Mouse (Mus musculus) stomach, embryonic 14.5 days (tissue): Measurements from ENCODE around the gene Skap1. TPM values are rescaled to one million over a fixed set of nuclear protein-coding genes. Genes with fewer than 3 reads are reported as not detected.

ENCODE experiments used
- ATAC-seq: fragments of 200-750 bp; cut with Nextera tagmentation; 2 replicates; pipeline ENCODE4 v1.8.0; 2017; ENCODE audit warnings: low read depth, moderate TSS enrichment; ENCODE audit not compliant: insufficient number of reproducible peaks, insufficient read depth, low FRiP score
- H3K27ac ChIP-seq: fragments of 300-500 bp; sonication (generic); 2 replicates; pipeline ENCODE4 v1.5.1; 2014; ENCODE audit warnings: mild to moderate bottlenecking, low read length, moderate library complexity, mixed read lengths
- H3K27me3 ChIP-seq: fragments of 300-500 bp; sonication (generic); 2 replicates; pipeline ENCODE4 v1.6.1; 2014; ENCODE audit warnings: low read length, control low read depth, mixed read lengths; ENCODE audit not compliant: control insufficient read depth, insufficient read depth
- H3K36me3 ChIP-seq: fragments of 300-500 bp; sonication (generic); 2 replicates; pipeline ENCODE4 v1.6.1; 2014; ENCODE audit warnings: mild to moderate bottlenecking, control low read depth, low read length, moderate library complexity, mixed read lengths; ENCODE audit not compliant: control insufficient read depth, insufficient read depth
- H3K4me1 ChIP-seq: fragments of 300-500 bp; sonication (generic); 2 replicates; pipeline ENCODE4 v1.6.1; 2014; ENCODE audit warnings: low read length, control low read depth, mixed read lengths; ENCODE audit not compliant: control insufficient read depth, insufficient read depth
- H3K4me2 ChIP-seq: fragments of 300-500 bp; sonication (generic); replicated peaks from 2 replicates; pipeline ENCODE4 v1.6.1; 2014; ENCODE audit warnings: low read depth, low read length, control low read depth
- H3K4me3 ChIP-seq: fragments of 300-500 bp; sonication (generic); 2 replicates; pipeline ENCODE4 v1.5.1; 2014; ENCODE audit warnings: low read depth, low read length, control low read depth
- H3K9ac ChIP-seq: fragments of 300-500 bp; sonication (generic); replicated peaks from 2 replicates; pipeline ENCODE4 v1.6.1; 2014; ENCODE audit warnings: low read depth, mild to moderate bottlenecking, control low read depth, low read length, moderate library complexity, mixed read lengths
- H3K9me3 ChIP-seq: fragments of 300-500 bp; sonication (generic); 2 replicates; pipeline ENCODE4 v1.6.1; 2016; ENCODE audit warnings: low read depth, low read length, control low read depth; ENCODE audit not compliant: control insufficient read depth
- WGBS: fragments of 180-500 bp; shearing (Covaris S2); extraction: QIAGEN DNeasy Blood & Tissue Kit; methylation state at CpG from one replicate; pipeline ENCODE4 v1.1.7; 2014; 5-methylcytosine and 5-hydroxymethylcytosine counted together
- polyA plus RNA-seq: library from polyadenylated mRNA; unstranded; fragments of >200 nt; fragmentation: Nextera tagmentation; extraction: Ambion mirVana; gene quantifications from 2 replicates; pipeline ENCODE4 v1.2.1, GENCODE M21; 2014

Gene Skap1
- polyA plus RNA-seq, 1 experiment from 2014 or later, result 0.82 TPM

DNA sequence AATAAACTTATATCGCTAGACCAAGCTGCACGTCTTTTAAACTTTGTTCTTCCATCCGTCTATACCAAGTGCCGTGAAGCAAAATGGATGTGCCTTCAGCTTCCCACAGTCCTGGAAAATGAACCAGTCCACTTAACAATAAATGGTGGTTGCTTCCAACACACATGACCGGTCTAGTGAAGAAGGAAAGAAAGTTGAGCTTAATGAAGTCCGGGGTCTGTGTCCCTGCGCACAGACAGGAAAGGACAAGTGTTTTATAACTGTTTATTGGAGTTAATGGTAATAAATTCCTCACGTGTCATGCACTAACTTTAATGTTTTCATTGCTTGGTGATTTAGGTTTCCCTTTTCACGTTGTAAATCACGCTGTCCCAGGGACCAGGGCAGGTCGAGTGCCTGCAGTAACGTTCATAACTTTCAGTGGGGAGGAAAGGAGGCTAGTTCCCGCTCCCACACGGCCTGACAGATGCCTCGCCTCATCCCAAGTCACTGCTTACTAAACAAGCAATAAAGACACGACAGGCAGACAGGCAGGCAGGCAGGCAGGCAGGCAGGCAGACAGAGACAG is 222.4 kb downstream of the Skap1 start:
- H3K27ac ChIP-seq, result no peak overlapping the region
- no peaks in the 10 kb centered on the region for H3K36me3 ChIP-seq
- no peak overlapping the region for H3K4me2 ChIP-seq
- H3K9me3 ChIP-seq, result no peaks in the 10 kb centered on the region
- H3K27me3 ChIP-seq, result no peaks in the 10 kb centered on the region
- 24% methylated on average over 16 of the region's 16 CpGs for WGBS
- no peak for ATAC-seq
- no peaks in the 10 kb centered on the region for H3K4me1 ChIP-seq
- no peak overlapping the region for H3K9ac ChIP-seq
- no peak overlapping the region for H3K4me3 ChIP-seq

- no peaks in the 10 kb centered on the region for H3K9me3 ChIP-seq
- no peak overlapping the region for H3K9ac ChIP-seq
- 0 out of 2 replicates have a peak, but pooled peaks cover under 1% of the 10 kb centered on the region for H3K4me1 ChIP-seq
- no peak overlapping the region for H3K4me3 ChIP-seq
- ATAC-seq, result no peak
- H3K36me3 ChIP-seq, result no peaks in the 10 kb centered on the region
- WGBS, result 74% methylated on average over 5 of the region's 5 CpGs
- H3K27ac ChIP-seq, result no peak overlapping the region
- H3K27me3 ChIP-seq, result no peaks in the 10 kb centered on the region
- no peak overlapping the region for H3K4me2 ChIP-seq
Observed at GRCm38 (mm10) chr11:96692250-96692649, 227.9 kb downstream of the Skap1 start.

DNA sequence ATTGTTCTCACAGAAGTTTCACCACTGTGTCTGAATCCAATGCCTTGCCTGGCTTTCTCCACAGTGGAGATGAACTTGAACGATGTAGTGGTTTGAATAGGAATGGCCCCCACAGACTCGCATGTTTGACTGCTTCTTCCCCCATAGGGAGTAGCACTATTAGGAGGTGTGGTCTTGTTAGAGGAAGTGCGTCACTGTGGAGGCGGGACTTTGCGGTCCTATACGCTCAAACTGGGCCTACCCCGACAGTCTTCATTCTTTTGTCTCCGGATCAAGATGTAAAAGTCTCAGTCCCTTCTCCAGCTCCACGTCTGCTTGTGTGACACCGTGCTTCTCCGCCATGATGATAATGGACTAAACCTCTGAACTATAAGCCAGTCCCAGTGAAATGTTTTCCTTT is 229.0 kb downstream of the Skap1 start:
- WGBS, result 94% methylated on average over 11 of the region's 11 CpGs
- Histone ChIP-seq H3K27ac (no peak overlapping the region), H3K9ac (no peak overlapping the region), H3K4me2 (no peak overlapping the region), H3K9me3 (no peaks in the 10 kb centered on the region), H3K4me3 (no peak overlapping the region), H3K27me3 (no peaks in the 10 kb centered on the region), H3K36me3 (no peaks in the 10 kb centered on the region), H3K4me1 (0 out of 2 replicates have a peak, but pooled peaks cover 4% of the 10 kb centered on the region)
- ATAC-seq, result no peak

GRCm38 (mm10) chr11:96694774-96695173 is 230.4 kb downstream of the Skap1 start:
- no peaks in the 10 kb centered on the region for H3K27me3 ChIP-seq
- H3K9ac ChIP-seq, result no peak overlapping the region
- H3K9me3 ChIP-seq, result no peaks in the 10 kb centered on the region
- WGBS, result 80% methylated on average over 12 of the region's 12 CpGs
- H3K27ac ChIP-seq, result no peak overlapping the region
- H3K4me3 ChIP-seq, result no peak overlapping the region
- 0 out of 2 replicates have a peak, but pooled peaks cover 4% of the 10 kb centered on the region for H3K4me1 ChIP-seq
- no peaks in the 10 kb centered on the region for H3K36me3 ChIP-seq
- no peak overlapping the region for H3K4me2 ChIP-seq
- ATAC-seq, result no peak

DNA sequence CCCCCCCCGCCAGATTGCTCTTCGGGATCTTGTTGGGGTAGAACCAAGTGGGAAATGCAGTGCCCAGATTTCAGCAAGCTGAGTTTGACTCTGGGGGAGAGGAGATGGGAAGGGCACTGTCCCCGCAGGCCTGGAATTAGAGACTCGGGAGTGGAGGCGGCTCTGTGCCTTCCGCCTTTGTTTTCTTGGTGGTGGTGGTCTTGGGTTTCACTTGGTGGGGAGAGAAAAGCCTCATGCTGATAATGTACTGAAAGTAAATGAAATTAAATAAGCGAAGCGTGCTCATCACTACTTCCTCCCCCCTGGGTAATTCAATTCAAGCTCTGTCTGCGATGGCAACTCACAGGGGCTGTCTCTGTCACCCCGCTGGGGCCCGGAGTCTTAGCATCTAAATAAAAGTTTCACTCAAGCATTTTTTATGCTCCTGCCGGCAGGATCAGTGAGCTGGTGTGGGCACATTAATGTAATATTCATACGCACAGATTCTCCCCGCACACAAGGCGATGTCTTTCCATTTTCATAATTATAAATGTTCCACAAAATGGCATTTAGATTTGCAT is 231.9 kb downstream of the Skap1 start:
- H3K4me3 ChIP-seq, result no peak overlapping the region
- H3K36me3 ChIP-seq, result no peaks in the 10 kb centered on the region
- no peaks in the 10 kb centered on the region for H3K9me3 ChIP-seq
- no peak overlapping the region for H3K9ac ChIP-seq
- H3K27me3 ChIP-seq, result no peaks in the 10 kb centered on the region
- WGBS, result 84% methylated on average over 15 of the region's 15 CpGs
- ATAC-seq, result no peak
- H3K4me1 ChIP-seq, result 0 out of 2 replicates have a peak, but pooled peaks cover 4% of the 10 kb centered on the region
- no peak overlapping the region for H3K27ac ChIP-seq
- H3K4me2 ChIP-seq, result no peak overlapping the region

GRCm38 (mm10) chr11:96696842-96697455 is 232.6 kb downstream of the Skap1 start:
- 32% methylated on average over 7 of the region's 7 CpGs for WGBS
- H3K4me1 ChIP-seq, result 0 out of 2 replicates have a peak, but pooled peaks cover 4% of the 10 kb centered on the region
- no peaks in the 10 kb centered on the region for H3K9me3 ChIP-seq
- H3K27me3 ChIP-seq, result no peaks in the 10 kb centered on the region
- ATAC-seq, result no peak
- H3K36me3 ChIP-seq, result no peaks in the 10 kb centered on the region
- H3K9ac ChIP-seq, result no peak overlapping the region
- no peak overlapping the region for H3K4me3 ChIP-seq
- no peak overlapping the region for H3K27ac ChIP-seq
- H3K4me2 ChIP-seq, result no peak overlapping the region

- Histone ChIP-seq H3K4me1 (0 out of 2 replicates have a peak, but pooled peaks cover 4% of the 10 kb centered on the region), H3K27ac (no peak overlapping the region), H3K4me3 (no peak overlapping the region), H3K4me2 (no peak overlapping the region), H3K36me3 (no peaks in the 10 kb centered on the region), H3K9ac (no peak overlapping the region), H3K27me3 (no peaks in the 10 kb centered on the region), H3K9me3 (no peaks in the 10 kb centered on the region)
- 82% methylated on average over 4 of the region's 4 CpGs for WGBS
- ATAC-seq, result no peak
Observed at GRCm38 (mm10) chr11:96697467-96697866, 233.1 kb downstream of the Skap1 start.

DNA sequence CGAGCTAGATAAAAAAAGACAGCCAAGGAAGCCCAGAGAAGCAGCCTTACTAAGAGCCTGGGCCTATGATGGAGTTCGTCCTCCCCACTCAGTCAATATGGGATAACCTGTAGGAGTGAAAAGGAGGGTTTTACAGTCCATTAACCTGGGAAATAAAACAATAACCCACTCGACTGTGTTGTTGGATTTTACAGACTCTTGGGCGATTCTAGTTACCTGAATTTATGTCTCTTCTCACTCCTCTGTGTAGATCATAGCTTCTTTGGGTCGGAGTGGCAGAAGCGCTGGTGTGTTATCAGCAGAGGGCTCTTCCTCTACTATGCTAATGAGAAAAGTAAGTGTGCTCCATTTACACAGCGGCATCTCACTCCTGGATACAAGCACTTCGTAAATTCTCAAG is 239.4 kb downstream of the Skap1 start:
- no peaks in the 10 kb centered on the region for H3K36me3 ChIP-seq
- H3K4me2 ChIP-seq, result no peak overlapping the region
- H3K4me1 ChIP-seq, result no peaks in the 10 kb centered on the region
- no peak for ATAC-seq
- no peaks in the 10 kb centered on the region for H3K27me3 ChIP-seq
- H3K9ac ChIP-seq, result no peak overlapping the region
- 76% methylated on average over 8 of the region's 8 CpGs for WGBS
- no peak overlapping the region for H3K4me3 ChIP-seq
- no peak overlapping the region for H3K27ac ChIP-seq
- H3K9me3 ChIP-seq, result no peaks in the 10 kb centered on the region
